Mouse (Mus musculus) kidney, adult 2 months (tissue): ENCODE data around the gene Dok5. TPM values are rescaled to one million over a fixed set of nuclear protein-coding genes. Genes with fewer than 3 reads are reported as not detected.

Source experiments
- DNase-seq: peaks from one replicate; pipeline ENCODE4 v3.0.0; 2021
- H3K27ac ChIP-seq: fragments of 200-500 bp; 2 replicates; pipeline ENCODE4 v1.5.1; 2012; ENCODE audit warnings: low read depth, low read length, control low read depth, inconsistent platforms; ENCODE audit not compliant: insufficient read depth
- H3K27me3 ChIP-seq: fragments of 200-500 bp; replicated peaks from 2 replicates; pipeline ENCODE4 v1.6.1; 2012; ENCODE audit warnings: mild to moderate bottlenecking, moderate library complexity, low read length, inconsistent platforms; ENCODE audit not compliant: control insufficient read depth, insufficient read depth
- H3K36me3 ChIP-seq: fragments of 200-500 bp; 2 replicates; pipeline ENCODE4 v1.6.1; 2012; ENCODE audit warnings: mild to moderate bottlenecking, moderate library complexity, low read length, inconsistent platforms; ENCODE audit not compliant: control insufficient read depth, insufficient read depth
- H3K4me1 ChIP-seq: fragments of 200-500 bp; 2 replicates; pipeline ENCODE4 v1.6.1; 2011; ENCODE audit warnings: low read length; ENCODE audit not compliant: control insufficient read depth, insufficient read depth
- H3K4me3 ChIP-seq: fragments of 200-500 bp; 2 replicates; pipeline ENCODE4 v1.5.1; 2011; ENCODE audit warnings: mild to moderate bottlenecking, low read depth, low read length, control low read depth; ENCODE audit not compliant: insufficient read depth
- CTCF ChIP-seq: fragments of 200-500 bp; conservative IDR thresholded peaks from 2 replicates; pipeline ENCODE4 v1.5.1; 2011; ENCODE audit warnings: low read depth, mild to moderate bottlenecking, control low read depth, low read length, moderate library complexity, mixed read lengths; ENCODE audit not compliant: insufficient read depth, insufficient read length
- POLR2A ChIP-seq: fragments of 200-500 bp; IDR thresholded peaks from one replicate; pipeline ENCODE4 v1.6.1; 2011; ENCODE audit warnings: low read depth, low read length, control low read depth
- WGBS: fragments of 180-500 bp; shearing (Covaris S2); methylation state at CpG from one replicate; pipeline ENCODE4 v1.1.7; 2018; 5-methylcytosine and 5-hydroxymethylcytosine counted together
- polyA plus RNA-seq: library from polyadenylated mRNA; depleted of rRNA; stranded (reverse); fragments of >200 nt; gene quantifications from 2 replicates; pipeline ENCODE4 v1.2.3, GENCODE M21; 2012

Gene Dok5
- polyA plus RNA-seq, 1 experiment, result 0.16 TPM

DNA sequence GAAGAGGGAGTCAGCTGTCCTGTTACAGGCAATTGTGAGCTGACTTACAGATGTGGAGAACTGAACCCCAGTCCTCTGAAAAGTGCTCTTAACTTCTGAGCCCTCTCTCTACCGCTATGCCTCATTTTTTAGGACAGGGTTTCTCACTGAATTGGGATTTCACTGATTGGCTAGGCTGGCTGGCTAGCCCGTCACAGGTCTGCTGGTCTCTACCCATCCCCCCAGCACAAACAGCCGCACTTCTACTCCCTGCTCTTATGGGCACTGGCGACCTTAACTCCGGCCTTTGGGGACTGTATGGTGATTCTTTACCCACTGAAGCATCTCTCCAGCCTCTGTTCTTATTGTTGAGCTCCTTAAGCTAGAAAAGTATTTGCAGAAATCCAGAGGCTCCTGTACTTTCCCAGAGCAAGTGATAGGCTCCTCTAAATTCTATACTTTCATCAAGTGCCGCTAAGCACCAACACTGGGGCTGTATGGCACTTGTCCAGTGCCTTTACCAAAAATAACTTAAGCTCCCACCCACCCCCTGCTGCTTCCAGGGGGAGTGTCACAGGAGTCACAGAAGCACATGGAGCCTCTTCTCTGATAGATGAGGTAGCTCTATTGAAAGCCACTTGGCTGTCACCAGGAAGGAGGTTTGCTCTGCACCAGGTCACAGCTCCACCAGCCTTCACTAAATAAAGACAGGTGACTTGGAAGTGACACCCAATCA, 4.5 kb upstream of the Dok5 start:
- WGBS, result 66% methylated on average over 6 of the region's 6 CpGs

DNA sequence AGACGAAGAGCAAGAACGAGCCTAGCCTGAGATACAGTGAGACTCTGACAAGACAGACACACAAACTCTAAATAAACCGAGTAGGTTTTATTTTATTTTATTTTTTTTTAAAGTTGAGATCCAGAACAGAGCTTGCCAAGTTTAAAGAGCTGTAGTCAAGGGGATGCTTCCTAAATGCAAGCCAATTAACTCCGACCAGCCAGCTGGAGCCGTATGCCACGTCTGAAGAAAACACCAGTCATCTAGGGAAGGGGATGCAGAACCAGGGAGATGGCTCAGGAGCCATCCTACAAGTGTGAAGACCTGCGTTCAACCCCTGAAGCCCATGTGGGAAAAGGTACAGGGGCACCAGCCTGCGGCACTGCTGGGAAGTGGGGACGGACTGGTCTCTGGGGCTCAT, 2.7 kb upstream of the Dok5 start:
- TF ChIP-seq POLR2A, result no peak
- no peak for TF ChIP-seq CTCF
- 88% methylated on average over 9 of the region's 9 CpGs for WGBS
- no peaks in the 10 kb centered on the region for H3K4me1 ChIP-seq
- H3K36me3 ChIP-seq, result no peaks in the 10 kb centered on the region
- H3K4me3 ChIP-seq, result no peak overlapping the region
- H3K27ac ChIP-seq, result no peak overlapping the region
- no peak for DNase-seq
- no peaks in the 10 kb centered on the region for H3K27me3 ChIP-seq

More for the DNA sequence above, 4.5 kb upstream of the Dok5 start:
- Histone ChIP-seq H3K27ac (no peak overlapping the region), H3K36me3 (no peaks in the 10 kb centered on the region), H3K27me3 (no peaks in the 10 kb centered on the region), H3K4me3 (no peak overlapping the region), H3K4me1 (no peaks in the 10 kb centered on the region)
- no peak for TF ChIP-seq POLR2A
- no peak for TF ChIP-seq CTCF
- DNase-seq, result no peak

DNA sequence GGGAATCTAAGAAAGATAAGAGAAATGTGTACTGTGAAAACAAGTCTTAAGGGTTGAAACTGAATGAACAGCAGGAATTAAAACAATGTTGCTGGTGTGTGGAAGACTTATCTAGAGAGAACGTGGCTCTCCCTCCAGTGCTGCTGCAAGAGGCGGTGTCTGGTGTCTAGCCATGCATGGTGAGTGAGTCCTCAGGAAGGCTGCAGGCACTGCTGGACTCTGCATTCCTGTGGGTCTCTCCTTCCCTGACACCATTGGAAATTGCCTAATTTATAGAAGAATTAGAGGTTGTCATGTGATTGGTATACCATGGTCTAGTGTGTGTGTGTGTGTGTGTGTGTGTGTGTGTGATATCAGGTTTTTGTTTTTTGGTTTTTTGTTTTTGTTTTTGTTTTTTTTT, 1.9 kb upstream of the Dok5 start:
- Histone ChIP-seq H3K36me3 (no peaks in the 10 kb centered on the region), H3K4me3 (no peak overlapping the region), H3K27me3 (no peaks in the 10 kb centered on the region), H3K4me1 (no peaks in the 10 kb centered on the region), H3K27ac (no peak overlapping the region)
- no peak for TF ChIP-seq CTCF
- no peak for TF ChIP-seq POLR2A
- 25% methylated on average over 2 of the region's 2 CpGs for WGBS
- DNase-seq, result no peak

DNA sequence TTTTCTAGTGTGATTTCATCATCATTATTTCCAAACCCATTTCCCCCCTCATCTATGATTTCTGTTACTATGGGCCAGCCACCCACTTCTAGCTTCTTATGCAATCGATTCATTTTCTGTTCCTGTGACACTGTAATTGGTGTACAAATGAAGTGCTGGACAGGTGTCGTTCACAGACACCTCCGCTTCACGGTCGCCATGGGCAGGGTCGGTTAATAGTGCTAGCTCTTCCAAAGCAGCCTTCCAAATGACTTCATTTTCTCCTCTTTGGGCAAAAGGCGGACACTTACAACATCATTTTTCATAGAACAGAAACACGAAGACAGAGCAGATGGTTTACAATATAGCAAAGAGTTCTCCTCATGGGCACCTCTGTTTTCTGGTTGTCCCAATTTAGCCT, 1.5 kb upstream of the Dok5 start:
- no peak overlapping the region for H3K4me3 ChIP-seq
- no peaks in the 10 kb centered on the region for H3K36me3 ChIP-seq
- no peak for DNase-seq
- no peaks in the 10 kb centered on the region for H3K27me3 ChIP-seq
- no peak for TF ChIP-seq CTCF
- TF ChIP-seq POLR2A, result no peak
- no peaks in the 10 kb centered on the region for H3K4me1 ChIP-seq
- 89% methylated on average over 8 of the region's 8 CpGs for WGBS
- H3K27ac ChIP-seq, result no peak overlapping the region

DNA sequence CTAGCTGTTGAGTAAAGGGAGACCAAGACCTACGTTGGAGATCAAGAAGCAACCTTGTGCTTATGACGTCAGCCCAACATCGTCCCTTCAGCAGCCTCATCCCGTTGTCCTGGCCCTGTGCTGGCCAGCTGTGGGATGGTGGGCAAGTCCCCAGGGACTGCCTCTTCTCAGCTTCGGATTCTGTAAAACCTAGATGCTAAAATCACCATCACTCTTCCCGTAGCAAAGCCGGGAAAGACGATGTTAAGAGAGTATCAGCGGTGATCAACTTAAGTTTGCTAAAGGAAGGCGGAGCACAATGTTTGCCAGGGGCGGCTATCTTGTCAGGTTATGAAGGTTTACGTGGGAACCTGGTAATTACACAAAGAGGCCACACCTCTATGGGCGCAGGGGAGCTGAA, 826 bp upstream of the Dok5 start:
- no peak for TF ChIP-seq POLR2A
- no peak for TF ChIP-seq CTCF
- Histone ChIP-seq H3K27ac (no peak overlapping the region), H3K4me3 (no peak overlapping the region), H3K27me3 (no peaks in the 10 kb centered on the region), H3K4me1 (no peaks in the 10 kb centered on the region), H3K36me3 (no peaks in the 10 kb centered on the region)
- WGBS, result 69% methylated on average over 13 of the region's 13 CpGs
- no peak for DNase-seq

DNA sequence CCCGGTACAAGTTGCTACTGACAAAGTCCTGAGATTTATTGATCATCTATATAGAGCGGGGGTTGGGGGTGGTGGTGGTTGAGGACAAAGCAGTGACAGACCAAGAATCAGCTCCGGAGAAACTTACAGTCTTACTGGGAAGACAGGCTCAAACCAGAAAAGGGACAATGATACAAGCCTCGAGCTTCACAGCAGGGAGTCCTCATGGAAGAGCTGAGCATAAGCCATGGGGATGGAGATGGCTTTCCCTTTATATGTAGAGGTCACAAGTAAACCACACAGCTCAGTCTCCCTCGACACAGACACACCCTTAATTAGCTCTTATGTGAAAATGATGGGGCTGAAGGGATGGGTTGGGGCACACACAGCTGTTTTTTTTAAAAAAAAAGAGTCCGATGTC, 402 bp upstream of the Dok5 start:
- TF ChIP-seq CTCF (no peak), POLR2A (no peak)
- H3K4me1 ChIP-seq, result no peaks in the 10 kb centered on the region
- WGBS, result 22% methylated on average over 6 of the region's 6 CpGs
- no peak for DNase-seq
- H3K4me3 ChIP-seq, result no peak overlapping the region
- no peak overlapping the region for H3K27ac ChIP-seq
- H3K27me3 ChIP-seq, result no peaks in the 10 kb centered on the region
- H3K36me3 ChIP-seq, result no peaks in the 10 kb centered on the region

DNA sequence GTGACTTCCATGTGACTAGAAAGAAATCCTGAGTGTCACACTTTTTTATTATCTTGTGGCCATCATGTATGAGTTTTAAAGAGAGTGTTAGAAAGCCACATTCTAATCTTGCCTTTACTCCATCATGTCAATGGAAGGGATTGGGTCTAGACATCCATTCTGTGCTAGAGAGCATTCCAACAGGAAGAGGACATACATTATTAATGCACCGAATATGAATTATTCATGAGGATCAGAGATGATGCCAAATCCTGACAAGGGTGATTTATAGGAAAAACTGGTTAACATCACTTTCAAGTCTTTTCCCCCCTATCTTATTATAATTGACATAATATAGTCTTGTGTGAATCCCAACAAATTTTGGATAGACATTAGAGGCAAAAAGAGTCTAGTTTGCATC, 2.1 kb downstream of the Dok5 start:
- no peaks in the 10 kb centered on the region for H3K36me3 ChIP-seq
- H3K27ac ChIP-seq, result no peak overlapping the region
- no peaks in the 10 kb centered on the region for H3K4me1 ChIP-seq
- no peak for DNase-seq
- H3K27me3 ChIP-seq, result no peaks in the 10 kb centered on the region
- WGBS, result 96% methylated on average over 1 of the region's 1 CpGs
- no peak overlapping the region for H3K4me3 ChIP-seq
- TF ChIP-seq CTCF (no peak), POLR2A (no peak)
